Mouse (Mus musculus) CH12.LX (cell line): ENCODE measurements around the gene Ldlrad3. TPM values are rescaled to one million over a fixed set of nuclear protein-coding genes. Genes with fewer than 3 reads are reported as not detected.

Experiments
- DNase-seq: peaks from one replicate; pipeline ENCODE4 v3.0.0-alpha.2; 2013; ENCODE audit errors: extremely low read depth
- H3K27ac ChIP-seq: 2 replicates; pipeline ENCODE4 v1.5.1; 2012; ENCODE audit warnings: low read depth, mild to moderate bottlenecking, control low read depth, moderate library complexity; ENCODE audit not compliant: insufficient read depth
- H3K27me3 ChIP-seq: replicated peaks from 2 replicates; pipeline ENCODE3; 2012; ENCODE audit warnings: inconsistent platforms
- H3K36me3 ChIP-seq, 2 experiments: replicated peaks in 1 of 2; 2 replicates each; pipeline versions ENCODE3 to v1.6.1; 2012; ENCODE audit warnings: inconsistent platforms in 1 of 2, low read length in 1 of 2, mild to moderate bottlenecking in 1 of 2, mixed read lengths in 1 of 2, moderate library complexity in 1 of 2; ENCODE audit not compliant: control insufficient read depth in 1 of 2, insufficient read depth in 1 of 2
- H3K4me1 ChIP-seq, 2 experiments: 2 replicates each; pipeline ENCODE4 v1.6.1; 2012; ENCODE audit warnings: inconsistent platforms in 1 of 2, moderate library complexity in 1 of 2; ENCODE audit not compliant: insufficient read depth in 2 of 2, control insufficient read depth in 1 of 2
- H3K4me2 ChIP-seq: 2 replicates; pipeline ENCODE4 v1.6.1; 2012; ENCODE audit warnings: low read depth, mild to moderate bottlenecking, control low read depth; ENCODE audit not compliant: poor library complexity, insufficient read depth, severe bottlenecking
- H3K4me3 ChIP-seq, 3 experiments: fragments of 150-350 bp in 1 of 3; sonication (generic) in 1 of 3; replicated peaks in 1 of 3; 2 replicates each; pipeline versions ENCODE3 to v1.5.1; 2011 to 2012; ENCODE audit warnings: low read depth in 2 of 3, low read length in 2 of 3, mild to moderate bottlenecking in 2 of 3, moderate library complexity in 2 of 3, control low read depth in 1 of 3, improper control_type of control experiment in 1 of 3, inconsistent platforms in 1 of 3, mixed read lengths in 1 of 3; ENCODE audit not compliant: poor library complexity in 1 of 3
- H3K79me2 ChIP-seq: replicated peaks from 2 replicates; pipeline ENCODE4 v1.6.1; 2012; ENCODE audit warnings: mild to moderate bottlenecking, moderate library complexity; ENCODE audit not compliant: control insufficient read depth, poor library complexity, insufficient read depth, severe bottlenecking; ENCODE audit errors: extremely low read depth
- H3K9ac ChIP-seq: 2 replicates; pipeline ENCODE4 v1.6.1; 2012; ENCODE audit warnings: low read depth, mild to moderate bottlenecking, control low read depth, moderate library complexity; ENCODE audit not compliant: insufficient read depth
- H3K9me3 ChIP-seq: replicated peaks from 2 replicates; pipeline ENCODE3; 2012; ENCODE audit warnings: low read length, inconsistent platforms, mixed read lengths
- BHLHE40 ChIP-seq: IDR thresholded peaks from 2 replicates; pipeline ENCODE4 v1.6.1; 2011; ENCODE audit warnings: mild to moderate bottlenecking, low read depth, low read length, improper control_type of control experiment
- CHD1 ChIP-seq: IDR thresholded peaks from 2 replicates; pipeline ENCODE4 v1.6.1; 2012; ENCODE audit warnings: low read depth, low read length, improper control_type of control experiment, inconsistent platforms
- E2F4 ChIP-seq: IDR thresholded peaks from 2 replicates; pipeline ENCODE4 v1.6.1; 2011; ENCODE audit warnings: low read depth, low read length, improper control_type of control experiment; ENCODE audit not compliant: insufficient replicate concordance
- EP300 ChIP-seq: IDR thresholded peaks from 2 replicates; pipeline ENCODE4 v1.6.1; 2011; ENCODE audit warnings: low read length, improper control_type of control experiment
- ETS1 ChIP-seq: conservative IDR thresholded peaks from 2 replicates; pipeline ENCODE4 v1.6.1; 2012; ENCODE audit warnings: low read depth, mild to moderate bottlenecking, inconsistent platforms, low read length, improper control_type of control experiment, moderate library complexity
- GABPA ChIP-seq: IDR thresholded peaks from 2 replicates; pipeline ENCODE4 v1.6.1; 2012; ENCODE audit warnings: low read depth, low read length, improper control_type of control experiment, inconsistent platforms; ENCODE audit not compliant: insufficient replicate concordance
- HCFC1 ChIP-seq: IDR thresholded peaks from 2 replicates; pipeline ENCODE4 v1.6.1; 2012; ENCODE audit warnings: low read depth, mild to moderate bottlenecking, inconsistent platforms, low read length, improper control_type of control experiment
- IRF4 ChIP-seq: IDR thresholded peaks from 2 replicates; pipeline ENCODE4 v1.6.1; 2014; ENCODE audit warnings: low read depth, mild to moderate bottlenecking, inconsistent platforms, low read length, improper control_type of control experiment
- KAT2A ChIP-seq: IDR thresholded peaks from 2 replicates; pipeline ENCODE4 v1.6.1; 2012; ENCODE audit warnings: low read length, improper control_type of control experiment, inconsistent platforms; ENCODE audit not compliant: insufficient replicate concordance
- MAZ ChIP-seq: IDR thresholded peaks from 2 replicates; pipeline ENCODE4 v1.6.1; 2012; ENCODE audit warnings: low read depth, mild to moderate bottlenecking, inconsistent platforms, low read length, improper control_type of control experiment, moderate library complexity
- MEF2A ChIP-seq: IDR thresholded peaks from 2 replicates; pipeline ENCODE4 v1.6.1; 2014; ENCODE audit warnings: low read depth, mild to moderate bottlenecking, inconsistent platforms, low read length, improper control_type of control experiment, borderline replicate concordance
- MXI1 ChIP-seq: IDR thresholded peaks from 2 replicates; pipeline ENCODE4 v1.6.1; 2011; ENCODE audit warnings: mild to moderate bottlenecking, low read depth, low read length, improper control_type of control experiment
- PAX5 ChIP-seq: IDR thresholded peaks from 2 replicates; pipeline ENCODE4 v1.6.1; 2012; ENCODE audit warnings: low read length, inconsistent platforms, mixed read lengths
- POLR2A ChIP-seq: IDR thresholded peaks from 2 replicates; pipeline ENCODE4 v1.6.1; 2011; ENCODE audit warnings: low read depth, mild to moderate bottlenecking, improper control_type of control experiment, low read length
- RAD21 ChIP-seq: IDR thresholded peaks from 2 replicates; pipeline ENCODE4 v1.6.1; 2011; ENCODE audit warnings: low read depth, mild to moderate bottlenecking, low read length, improper control_type of control experiment, moderate library complexity
- RCOR1 ChIP-seq: conservative IDR thresholded peaks from 2 replicates; pipeline ENCODE4 v1.6.1; 2012; ENCODE audit warnings: low read depth, mild to moderate bottlenecking, inconsistent platforms, low read length, improper control_type of control experiment
- SMC3 ChIP-seq: IDR thresholded peaks from 2 replicates; pipeline ENCODE4 v1.6.1; 2011; ENCODE audit warnings: low read depth, low read length, improper control_type of control experiment
- TBP ChIP-seq: conservative IDR thresholded peaks from 2 replicates; pipeline ENCODE4 v1.6.1; 2011; ENCODE audit warnings: low read depth, low read length, improper control_type of control experiment
- TCF12 ChIP-seq: IDR thresholded peaks from 2 replicates; pipeline ENCODE4 v1.6.1; 2014; ENCODE audit warnings: low read depth, mild to moderate bottlenecking, inconsistent platforms, low read length, improper control_type of control experiment
- UBTF ChIP-seq: IDR thresholded peaks from 2 replicates; pipeline ENCODE4 v1.6.1; 2012; ENCODE audit warnings: low read depth, mild to moderate bottlenecking, inconsistent platforms, low read length, improper control_type of control experiment, moderate library complexity
- USF1 ChIP-seq: IDR thresholded peaks from 2 replicates; pipeline ENCODE4 v1.6.1; 2014; ENCODE audit warnings: low read depth, mild to moderate bottlenecking, inconsistent platforms, low read length, improper control_type of control experiment
- USF2 ChIP-seq: conservative IDR thresholded peaks from 2 replicates; pipeline ENCODE4 v1.6.1; 2011; ENCODE audit warnings: low read depth, low read length, improper control_type of control experiment
- ZMIZ1 ChIP-seq: IDR thresholded peaks from 2 replicates; pipeline ENCODE4 v1.6.1; 2012; ENCODE audit warnings: low read depth, mild to moderate bottlenecking, inconsistent platforms, low read length, improper control_type of control experiment
- dilution Hi-C: fragments of 300-500 bp; cut with MboI; formaldehyde crosslinking; loops from 2 replicates; pipeline ENCODE4 v1.14.3; 2020; ENCODE audit warnings: low sequenced_read_pairs; ENCODE audit not compliant: extremely low pct_unique_long_range_greater_than_20kb, extremely low pct_ligation_motif_present
- in situ Hi-C: fragments of 300-500 bp; cut with MboI; formaldehyde crosslinking; loops from 3 replicates; pipeline ENCODE4 v1.14.3; 2019; ENCODE audit warnings: low sequenced_read_pairs, low pct_ligation_motif_present, low pct_unique_long_range_greater_than_20kb, mixed read lengths
- polyA plus RNA-seq: library from polyadenylated mRNA; unstranded; fragments of >175 nt; gene quantifications from 2 replicates; pipeline ENCODE4 v1.2.1, GENCODE M21; 2012; ENCODE audit warnings: low read depth; ENCODE audit not compliant: insufficient read length
- total RNA-seq, 2 experiments: library from RNA; depleted of rRNA; stranded (reverse); fragments of 300-350 nt in 1 of 2; fragments of >200 nt in 1 of 2; gene quantifications; 2 replicates each; pipeline ENCODE4 v1.2.3; 2012 to 2014

The Ldlrad3 gene
- total and polyA plus RNA-seq, 3 experiments: 0.30 to 2.7 (median 2.1) TPM

DNA sequence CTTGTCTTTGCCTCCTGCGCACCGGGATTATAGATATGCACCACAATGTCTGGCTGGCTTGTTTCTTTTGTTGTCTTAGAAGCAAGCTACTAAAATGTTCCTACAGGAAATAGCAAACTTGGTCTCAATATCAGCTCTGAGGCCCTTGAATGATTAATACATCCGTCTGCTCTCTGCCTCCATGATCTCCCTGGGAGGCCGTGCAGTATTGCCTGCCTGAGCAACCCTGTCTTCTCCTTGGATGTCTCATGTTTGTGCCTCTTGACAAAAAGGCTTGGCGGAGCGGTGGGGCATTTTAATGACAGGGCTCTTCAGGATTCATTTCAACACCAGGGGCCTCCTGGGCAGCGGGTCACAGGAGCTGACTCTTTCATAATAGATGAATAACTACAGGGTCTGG, 219.0 kb downstream of the Ldlrad3 start:
- Histone ChIP-seq H3K27me3 (no peaks in the 10 kb centered on the region), H3K27ac (no peak overlapping the region), H3K9ac (no peak overlapping the region), H3K4me3 (no peak overlapping the region), H3K79me2 (no peaks in the 10 kb centered on the region), H3K4me2 (no peak overlapping the region), H3K36me3 (no peaks in the 10 kb centered on the region), H3K4me1 (peaks cover 0 to 2% of the 10 kb centered on the region in 2 experiments; a peak in 1 of 4 replicates), H3K9me3 (no peaks in the 10 kb centered on the region)
- dilution Hi-C loops: no loop called here
- in situ Hi-C loops: no loop called here
- DNase-seq: no peak
- TF ChIP-seq SMC3 (no peak), POLR2A (no peak), CHD1 (no peak), HCFC1 (no peak), USF2 (no peak), USF1 (no peak), EP300 (no peak), MXI1 (no peak), GABPA (no peak), TCF12 (no peak), ZMIZ1 (no peak), RAD21 (no peak), ETS1 (no peak), UBTF (no peak), TBP (no peak), E2F4 (no peak)

DNA sequence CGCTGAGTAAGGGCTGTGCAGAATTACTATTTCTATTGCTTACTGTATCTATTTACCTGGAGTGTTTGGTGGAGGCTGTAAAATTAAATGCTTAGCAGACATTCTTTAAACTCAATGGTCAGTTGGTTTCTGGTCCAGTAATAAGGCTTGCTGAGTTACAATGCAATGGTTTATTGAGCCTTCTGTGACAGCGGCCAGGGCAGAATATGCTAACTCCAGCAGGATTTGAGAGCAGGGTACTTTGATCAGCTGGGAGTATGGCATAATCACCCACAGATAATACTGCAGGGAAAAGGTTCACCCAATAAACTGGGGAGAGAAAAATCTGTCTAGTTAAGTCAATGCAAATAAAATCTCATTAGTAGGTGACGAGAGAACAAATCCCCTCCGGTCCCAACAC, 220.2 kb downstream of the Ldlrad3 start:
- Histone ChIP-seq H3K9me3 (no peaks in the 10 kb centered on the region), H3K9ac (no peak overlapping the region), H3K4me1 (peaks cover 0 to 3% of the 10 kb centered on the region in 2 experiments; a peak in 1 of 4 replicates), H3K79me2 (no peaks in the 10 kb centered on the region), H3K27me3 (no peaks in the 10 kb centered on the region), H3K4me2 (no peak overlapping the region), H3K36me3 (no peaks in the 10 kb centered on the region), H3K27ac (no peak overlapping the region), H3K4me3 (no peak overlapping the region)
- no peak for TF ChIP-seq USF1
- TF ChIP-seq IRF4: no peak
- no peak for TF ChIP-seq RCOR1
- TF ChIP-seq PAX5: no peak
- TF ChIP-seq BHLHE40: no peak
- no peak for TF ChIP-seq SMC3
- TF ChIP-seq CHD1: no peak
- TF ChIP-seq TCF12: no peak
- no peak for TF ChIP-seq MAZ
- TF ChIP-seq MEF2A: no peak
- TF ChIP-seq ZMIZ1: no peak
- no peak for TF ChIP-seq KAT2A
- TF ChIP-seq, all 38 proteins: peak for 0
- DNase-seq: no peak
- dilution Hi-C loops: no loop called here
- in situ Hi-C loops: no loop called here
